Mouse (Mus musculus) cerebellum, postnatal 25 days (tissue): ENCODE results near the gene Soat1.
"Not testable (repeated sequence)": the region's sequence is repeated elsewhere in the genome, so short reads cannot be mapped to it uniquely, and the experiment has no call there.

Experiments
- DNase-seq, 2 experiments: peaks; one replicate each; pipeline ENCODE4 v3.0.0; 2021; ENCODE audit warnings: mixed read lengths in 2 of 2

Gene Soat1

GRCm38 (mm10) chr1:156473961-156474503, at the start of gene Soat1:
Gene Soat1 (minus strand): TSS chr1:156474331.
- DNase-seq, result peak; percentile 80 to 88

- DNase-seq, result not testable (repeated sequence)
Measured at GRCm38 (mm10) chr1:156523842-156524241, 49.7 kb upstream of the Soat1 start, which contains the start of gene Gm10031. Gene Gm10031 (plus strand): TSS chr1:156524012.

GRCm38 (mm10) chr1:156521796-156522517, 47.8 kb upstream of the Soat1 start:
- DNase-seq, result no peak

DNA sequence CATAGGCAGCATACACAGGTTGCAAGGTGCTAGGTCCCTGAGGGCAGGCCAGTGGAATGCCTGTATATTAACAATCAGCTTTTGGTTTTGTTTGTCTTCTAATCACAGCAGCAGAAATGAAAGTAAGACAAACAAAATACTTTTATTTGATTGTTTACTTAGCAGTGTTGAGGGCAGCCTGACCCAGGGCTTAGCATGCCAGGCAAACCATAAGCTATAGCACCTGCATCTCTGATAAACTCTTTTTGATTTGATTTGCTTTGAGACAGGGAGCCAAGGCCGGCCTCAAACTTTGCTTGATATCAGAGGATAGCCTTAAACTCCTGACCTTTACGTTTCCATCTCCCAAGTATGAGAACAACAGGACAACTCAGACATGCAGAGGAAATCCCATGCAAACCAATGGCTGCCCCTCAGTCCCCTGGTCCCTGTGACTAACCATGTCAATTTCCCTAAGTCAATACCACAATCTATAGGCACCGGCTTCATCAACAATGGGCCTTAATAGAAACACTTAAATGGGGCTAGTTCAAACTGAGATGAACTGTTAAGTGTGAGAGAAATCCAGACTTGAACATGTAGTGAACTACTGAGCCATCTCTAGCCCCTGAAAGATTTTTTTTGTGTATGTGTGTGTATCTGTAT, 46.1 kb upstream of the Soat1 start:
- DNase-seq, result no peak

GRCm38 (mm10) chr1:156507753-156508152, 33.6 kb upstream of the Soat1 start:
- DNase-seq, result no peak

DNA sequence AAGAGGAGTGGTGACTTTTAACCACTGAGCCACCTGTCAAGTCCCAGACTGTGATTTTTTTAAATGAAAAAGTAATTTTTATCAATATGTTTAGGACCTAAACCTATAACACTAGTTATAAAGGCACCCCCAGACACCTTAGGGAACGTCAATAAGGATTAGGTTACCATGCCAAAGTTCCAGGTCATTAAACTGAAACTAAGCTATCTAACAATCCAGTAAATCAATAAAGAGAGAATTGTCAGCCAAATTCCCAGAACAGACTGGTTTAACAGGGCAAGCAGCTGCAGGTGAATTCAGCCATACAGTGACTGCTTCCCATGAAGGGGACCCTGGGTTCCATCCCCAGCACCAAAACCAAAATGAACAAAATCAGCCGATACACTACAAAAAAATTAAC, 31.8 kb upstream of the Soat1 start:
- no peak for DNase-seq

GRCm38 (mm10) chr1:156504945-156505523, 30.9 kb upstream of the Soat1 start:
- no peak for DNase-seq

DNA sequence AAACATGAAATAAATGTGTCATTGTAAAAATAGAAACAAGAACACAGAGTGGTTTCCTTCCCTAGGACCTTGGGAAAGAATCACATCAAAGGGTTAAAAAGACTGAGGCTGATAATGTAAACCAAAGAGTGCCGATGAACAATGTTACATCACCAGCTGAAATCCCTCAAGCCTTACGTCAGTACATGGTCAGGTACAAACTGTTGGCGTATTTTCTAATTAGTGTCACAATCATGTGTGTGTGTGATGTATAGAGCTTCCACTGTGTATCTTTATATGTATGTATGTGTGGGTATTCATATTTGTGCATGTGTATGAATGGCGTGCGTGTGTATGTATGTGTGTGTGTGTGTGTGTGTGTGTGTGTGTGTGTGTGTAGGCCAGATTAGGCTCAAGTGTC, 22.8 kb upstream of the Soat1 start:
- no peak for DNase-seq

DNA sequence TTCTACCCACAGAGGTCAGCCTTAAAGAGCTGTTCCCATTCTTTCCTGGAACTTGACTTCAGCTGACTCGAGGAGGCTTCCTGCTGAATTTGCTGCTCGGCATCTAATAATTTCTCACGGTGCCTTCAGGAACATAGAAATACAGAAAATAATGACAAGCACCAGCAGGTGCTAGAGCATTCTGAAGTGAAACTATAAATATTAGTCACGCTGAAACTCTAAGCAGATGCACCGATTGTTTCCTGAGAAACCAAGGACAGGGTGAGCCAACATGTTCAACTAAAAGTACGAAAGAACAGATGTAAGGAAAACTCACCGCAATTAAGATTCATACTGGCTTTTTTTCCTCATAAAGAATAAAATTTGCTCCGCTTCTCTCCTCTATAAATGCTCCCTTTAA, 20.9 kb upstream of the Soat1 start:
- DNase-seq, result no peak

- DNase-seq, result no peak
Measured at GRCm38 (mm10) chr1:156491226-156491796, 17.2 kb upstream of the Soat1 start.

DNA sequence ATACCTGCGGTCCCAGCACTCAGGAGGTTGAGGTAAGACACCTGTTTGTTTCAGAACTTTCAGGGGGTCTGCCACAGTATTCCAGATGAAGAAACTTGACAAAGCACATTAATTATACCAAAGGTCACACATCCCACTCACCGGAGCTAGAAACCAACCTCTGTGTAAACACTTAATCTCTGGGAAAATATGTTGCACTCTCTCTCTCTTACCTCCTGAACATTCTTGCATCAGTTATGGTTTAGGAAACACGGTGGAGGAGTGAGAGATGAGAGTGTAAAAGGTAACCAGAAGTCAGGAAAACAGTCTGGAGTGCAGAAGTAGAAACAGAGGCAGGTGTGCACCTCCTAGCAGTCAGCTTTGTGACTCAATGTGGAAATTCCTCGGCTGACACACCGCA, 13.9 kb upstream of the Soat1 start:
- DNase-seq, result no peak

GRCm38 (mm10) chr1:156487498-156487897, 13.4 kb upstream of the Soat1 start:
- no peak for DNase-seq

DNA sequence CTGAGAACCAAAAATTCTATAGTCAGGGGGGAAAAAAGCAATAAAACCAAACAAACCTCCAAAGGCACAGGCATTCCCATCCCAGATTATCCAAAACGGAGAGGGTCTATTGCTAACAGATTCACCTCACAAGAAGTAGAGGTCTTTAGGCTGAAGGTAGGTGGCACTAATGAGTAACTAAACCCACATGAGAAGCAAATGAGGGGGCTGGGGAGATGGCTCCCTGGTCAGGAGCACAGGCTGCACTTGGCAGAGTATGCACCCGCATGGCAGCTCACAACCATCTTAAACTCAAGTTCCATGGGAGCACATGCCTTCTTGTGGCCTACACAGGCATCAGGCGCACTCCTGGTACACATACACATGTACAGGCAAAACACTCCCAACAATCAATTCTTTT, 7.7 kb upstream of the Soat1 start:
- DNase-seq, result no peak

DNA sequence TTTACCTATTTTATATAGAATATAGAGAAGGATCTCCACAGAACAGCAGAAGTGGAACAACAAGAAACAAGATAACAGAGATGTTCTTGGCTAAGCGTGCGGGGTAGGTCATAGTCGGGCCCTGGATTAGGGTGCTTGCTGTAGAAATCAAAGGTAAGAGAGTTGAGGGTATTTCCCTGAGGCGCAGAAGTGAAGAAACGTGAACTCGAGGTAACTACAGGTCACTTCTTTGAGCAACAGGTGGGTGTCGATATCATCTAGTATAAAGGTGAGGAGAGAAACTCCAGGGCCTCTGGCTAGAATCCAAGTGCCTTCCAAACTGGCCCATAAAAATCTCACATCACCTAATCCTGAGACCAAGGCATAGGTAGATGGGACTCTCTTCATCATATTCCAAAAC, 2.4 kb upstream of the Soat1 start:
- no peak for DNase-seq

DNA sequence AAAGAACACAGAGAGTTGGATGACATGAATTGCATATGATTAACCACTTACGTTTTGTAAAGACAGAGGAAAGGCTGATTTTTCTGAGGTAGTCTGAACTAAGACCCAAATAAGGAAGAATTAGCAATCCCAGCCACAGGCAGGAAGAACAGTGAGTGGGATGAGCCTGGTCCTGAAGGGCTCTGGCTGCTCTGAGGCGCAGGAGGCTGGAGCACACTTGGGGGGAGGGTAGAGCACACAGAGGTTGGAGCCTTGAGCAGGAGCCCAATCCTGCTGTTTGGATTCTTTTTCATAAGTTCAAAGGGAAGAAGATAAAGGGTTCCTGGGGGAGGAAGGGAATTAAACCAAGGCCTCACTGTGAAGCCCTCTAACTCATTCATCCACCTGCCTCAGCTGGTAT, 1.9 kb upstream of the Soat1 start:
- DNase-seq, result no peak

GRCm38 (mm10) chr1:156474854-156475253, 723 bp upstream of the Soat1 start:
- no peak for DNase-seq

GRCm38 (mm10) chr1:156473003-156473402, 1.1 kb downstream of the Soat1 start:
- peak; percentile 3 to 6 for DNase-seq

GRCm38 (mm10) chr1:156471955-156472354, 2.2 kb downstream of the Soat1 start:
- no peak for DNase-seq

GRCm38 (mm10) chr1:156471071-156471470, 3.1 kb downstream of the Soat1 start:
- DNase-seq, result no peak

- no peak for DNase-seq
Measured at GRCm38 (mm10) chr1:156470557-156470956, 3.6 kb downstream of the Soat1 start.

GRCm38 (mm10) chr1:156468576-156468975, 5.6 kb downstream of the Soat1 start:
- no peak for DNase-seq

DNA sequence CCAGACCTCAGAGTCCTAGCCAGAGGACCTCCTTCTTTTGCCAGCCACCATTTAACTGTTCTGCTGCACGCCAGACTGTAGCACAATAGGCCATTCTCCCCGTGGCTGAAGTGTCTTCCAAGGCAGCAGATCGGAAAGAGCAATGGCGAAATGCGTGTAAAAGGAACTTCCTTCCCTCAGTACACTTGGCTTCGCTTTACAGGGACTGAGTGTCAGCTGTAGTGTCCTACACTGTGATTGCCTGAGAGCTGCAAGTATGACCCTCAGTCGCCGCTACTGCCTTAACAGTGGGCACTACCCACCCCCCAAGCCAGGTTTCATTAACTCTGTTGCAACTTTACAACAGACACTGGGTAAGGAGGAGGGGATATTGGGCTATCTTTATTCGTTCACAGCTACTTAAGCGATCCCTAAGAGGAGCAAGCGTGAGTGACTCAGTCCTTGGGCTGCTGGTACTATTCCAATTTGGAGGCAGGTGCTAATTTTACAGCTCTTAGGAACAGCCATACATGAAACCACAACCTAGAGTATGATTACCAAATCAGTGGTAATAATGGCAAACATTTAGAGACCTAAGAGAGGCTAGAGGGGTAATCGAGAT, 6.4 kb downstream of the Soat1 start:
- no peak for DNase-seq

DNA sequence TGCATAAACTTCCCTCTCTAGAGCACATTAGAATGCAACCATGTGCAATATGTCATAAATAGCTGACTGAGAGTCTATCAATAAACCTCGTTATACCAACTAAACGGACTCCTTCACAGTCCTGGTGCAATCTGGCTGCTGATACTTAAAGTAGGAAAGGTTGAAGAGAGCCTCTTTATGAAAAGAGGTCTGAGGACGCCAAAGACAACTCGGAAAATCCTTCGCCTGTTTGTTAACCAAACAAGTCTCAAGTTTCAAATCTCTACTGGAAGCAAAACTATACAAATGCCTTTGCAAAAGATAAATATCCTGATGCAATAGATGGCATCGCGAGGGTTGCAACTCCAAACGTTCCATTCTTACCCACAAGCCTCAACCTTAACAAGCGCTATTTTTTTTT, 9.2 kb downstream of the Soat1 start:
- no peak for DNase-seq
